Mouse (Mus musculus): Measurements from ENCODE around the gene Klf5.

Klf5 gene

DNA sequence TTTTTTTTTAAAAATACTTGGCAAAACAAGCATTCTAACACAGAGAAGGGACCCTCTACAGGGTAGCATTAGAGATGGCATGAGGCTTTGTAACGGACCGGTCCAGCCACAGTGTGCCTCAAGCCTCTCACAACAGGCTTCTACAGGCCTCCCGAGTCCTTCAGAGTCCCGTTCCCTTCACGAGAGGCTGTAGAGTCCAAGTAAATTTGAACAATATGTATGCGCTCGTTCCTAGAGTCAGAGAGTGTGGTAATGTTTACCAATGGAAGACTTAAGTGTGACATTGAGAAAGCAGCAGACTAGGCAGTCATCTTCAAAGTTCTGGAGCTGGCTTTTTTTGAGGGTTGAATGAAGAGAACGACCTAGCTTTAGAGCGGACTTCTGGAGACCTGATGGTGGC is 11.1 kb downstream of the Klf5 start:
- DNase-seq (ENCODE audit: low spot score in 2 of 2): no peak

- DNase-seq (ENCODE audit: low spot score in 2 of 2): no peak
Observed at GRCm38 (mm10) chr14:99310358-99310757, 11.9 kb downstream of the Klf5 start.

GRCm38 (mm10) chr14:99313062-99313461 is 14.6 kb downstream of the Klf5 start:
- DNase-seq (ENCODE audit: low spot score in 2 of 2): no peak

DNA sequence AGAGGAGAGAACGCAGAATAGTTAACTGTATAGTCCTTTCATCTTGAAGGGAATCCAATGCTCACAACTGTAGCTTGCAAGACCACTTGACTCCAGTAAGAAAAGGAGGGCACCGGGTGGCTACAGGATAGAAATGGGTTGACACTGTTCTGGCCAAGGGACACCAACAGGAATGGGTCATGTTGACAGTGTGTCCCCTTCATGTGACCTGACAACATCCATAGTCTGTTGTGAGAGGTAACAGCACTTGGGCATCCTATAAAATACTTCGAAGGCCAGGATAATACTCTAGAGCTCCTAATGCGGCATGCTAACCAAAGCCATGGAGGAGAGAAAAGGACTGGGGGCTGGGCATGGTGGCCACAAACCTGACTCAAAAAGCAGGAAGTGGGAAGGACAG is 17.8 kb downstream of the Klf5 start:
- no peak for DNase-seq (ENCODE audit: low spot score in 2 of 2)

- no peak for DNase-seq (ENCODE audit: low spot score in 2 of 2)
Observed at GRCm38 (mm10) chr14:99320736-99321135, 22.2 kb downstream of the Klf5 start.

GRCm38 (mm10) chr14:99323376-99323775 is 24.9 kb downstream of the Klf5 start:
- DNase-seq (ENCODE audit: low spot score in 2 of 2): no peak

- DNase-seq (ENCODE audit: low spot score in 2 of 2): no peak
Observed at GRCm38 (mm10) chr14:99324523-99324922, 26.0 kb downstream of the Klf5 start.

DNA sequence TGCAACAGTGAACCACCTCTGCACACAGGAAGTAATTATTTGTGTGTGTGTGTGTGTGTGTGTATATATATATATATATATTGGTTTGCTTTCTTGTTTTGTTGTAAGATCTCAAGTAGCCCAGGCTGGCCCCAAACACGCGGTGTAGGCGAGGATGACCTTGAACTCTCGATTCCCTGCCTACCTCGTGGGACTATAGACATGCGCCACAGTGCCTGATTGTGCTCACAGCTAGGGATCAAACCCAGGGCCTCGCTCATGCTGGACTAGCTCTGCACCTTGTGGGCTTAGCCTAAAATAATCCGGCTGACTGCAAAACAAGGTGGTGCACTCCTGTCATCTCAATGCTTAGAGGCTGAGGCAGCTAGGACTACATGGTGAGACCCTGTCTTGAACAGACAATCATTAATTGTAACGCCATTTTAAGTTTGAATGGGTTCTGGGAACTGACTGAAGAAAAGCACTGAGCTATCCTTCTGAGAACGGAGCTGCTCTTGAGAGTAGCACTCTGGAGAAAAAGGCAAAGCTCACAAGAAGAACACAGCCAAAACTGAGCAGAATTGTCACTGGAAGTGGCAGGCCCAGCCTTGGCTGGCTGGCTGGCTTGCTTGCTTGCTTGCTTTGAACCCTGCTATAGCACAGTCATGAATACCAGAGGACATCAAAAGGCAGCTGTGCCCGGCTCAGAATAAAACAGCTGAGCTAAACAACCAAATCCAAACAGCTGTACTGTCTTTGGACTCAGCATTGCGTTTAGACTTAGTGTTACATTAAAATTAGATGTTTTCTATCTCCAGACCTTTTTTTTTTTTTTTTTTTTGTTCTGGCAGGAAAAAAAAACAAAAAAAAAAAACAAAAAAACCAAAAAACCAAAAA is 27.3 kb downstream of the Klf5 start:
- no peak for DNase-seq (ENCODE audit: low spot score in 2 of 2)

- no peak for DNase-seq (ENCODE audit: low spot score in 2 of 2)
Observed at GRCm38 (mm10) chr14:99336598-99336997, 38.1 kb downstream of the Klf5 start.

- no peak for DNase-seq (ENCODE audit: low spot score in 2 of 2)
Observed at GRCm38 (mm10) chr14:99339021-99339420, 40.5 kb downstream of the Klf5 start.

GRCm38 (mm10) chr14:99339681-99340522 is 41.4 kb downstream of the Klf5 start:
- no peak for DNase-seq (ENCODE audit: low spot score in 2 of 2)

GRCm38 (mm10) chr14:99340703-99341102 is 42.2 kb downstream of the Klf5 start:
- DNase-seq (ENCODE audit: low spot score in 2 of 2): no peak

GRCm38 (mm10) chr14:99348175-99348764 is 49.8 kb downstream of the Klf5 start:
- DNase-seq (ENCODE audit: low spot score in 2 of 2): no peak

DNA sequence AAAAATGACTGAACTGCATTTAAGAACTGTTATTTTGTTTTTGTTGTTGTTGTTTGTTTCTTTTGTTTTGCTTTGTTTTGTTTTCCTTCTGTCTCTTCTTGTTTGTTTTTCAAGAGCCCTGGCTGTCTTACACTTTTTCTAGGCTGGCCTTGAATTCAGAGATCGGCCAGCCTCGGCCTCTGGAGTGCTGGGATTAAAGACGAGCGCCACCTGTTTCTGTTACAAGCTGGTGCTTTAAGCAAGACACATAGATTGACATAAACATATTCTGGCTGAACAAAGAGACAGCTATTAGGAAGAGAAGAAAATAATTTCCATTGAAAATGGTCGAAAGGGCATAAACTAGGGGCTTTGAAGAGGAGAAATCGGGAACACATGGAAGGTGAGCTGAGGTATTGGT is 51.1 kb downstream of the Klf5 start:
- no peak for DNase-seq (ENCODE audit: low spot score in 2 of 2)

GRCm38 (mm10) chr14:99352989-99353388 is 54.5 kb downstream of the Klf5 start:
- DNase-seq (ENCODE audit: low spot score in 2 of 2): no peak

DNA sequence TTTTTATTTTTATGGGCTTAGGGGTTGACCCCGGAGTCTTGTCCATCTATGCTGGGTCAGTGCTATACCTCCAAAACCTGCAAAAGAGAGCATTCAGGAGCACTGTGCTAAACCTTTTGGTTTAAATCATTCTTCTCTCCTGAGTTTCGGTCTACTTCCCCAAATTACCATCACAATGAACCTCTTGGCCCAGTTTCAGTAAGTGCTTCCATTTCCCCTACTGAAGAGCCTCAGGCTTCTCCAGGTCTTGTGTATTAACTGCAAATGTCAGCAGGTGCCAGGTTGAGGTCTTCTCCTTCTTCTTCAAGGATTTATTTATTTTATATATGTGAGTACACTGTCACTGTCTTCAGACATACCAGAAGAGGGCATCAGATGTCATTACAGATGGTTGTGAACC is 55.6 kb downstream of the Klf5 start:
- DNase-seq (ENCODE audit: low spot score in 2 of 2): no peak

GRCm38 (mm10) chr14:99354761-99355609 is 56.5 kb downstream of the Klf5 start:
- no peak for DNase-seq (ENCODE audit: low spot score in 2 of 2)

DNA sequence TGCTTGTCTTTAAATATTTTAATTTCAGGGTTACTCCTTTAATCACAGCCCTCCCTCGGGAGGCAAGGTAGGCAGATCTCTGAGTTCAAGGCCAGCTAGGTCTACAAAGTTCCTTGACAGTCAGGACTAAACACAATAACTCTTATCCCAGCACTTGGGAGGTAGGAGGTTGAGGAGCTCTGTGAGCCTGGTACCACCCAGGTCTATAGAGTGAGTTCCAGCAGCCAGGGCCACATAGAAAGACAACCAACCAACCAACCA is 57.0 kb downstream of the Klf5 start:
- no peak for DNase-seq (ENCODE audit: low spot score in 2 of 2)

DNA sequence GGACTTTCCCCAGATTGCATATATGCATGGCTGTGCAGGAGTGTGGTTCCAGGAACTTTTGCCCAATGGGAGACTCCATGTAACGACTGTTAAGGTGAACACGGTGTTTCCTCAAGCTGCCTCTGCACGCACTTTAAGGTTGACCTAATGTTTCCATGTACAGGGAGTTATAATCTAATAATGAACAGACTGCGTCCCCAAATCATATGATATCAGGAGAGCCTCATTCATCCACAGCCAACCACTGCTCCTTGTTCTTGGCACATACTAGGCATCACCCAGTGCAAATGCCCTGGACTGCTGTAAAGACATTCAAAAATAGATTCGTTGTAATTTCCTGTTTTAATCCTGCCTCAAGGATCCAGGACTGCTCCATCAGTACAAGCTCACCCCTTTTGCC is 64.5 kb downstream of the Klf5 start:
- DNase-seq (ENCODE audit: low spot score in 2 of 2): no peak

- no peak for DNase-seq (ENCODE audit: low spot score in 2 of 2)
Observed at GRCm38 (mm10) chr14:99364007-99364784, 65.7 kb downstream of the Klf5 start.

All from spleen, postnatal 10 days (tissue).